Mouse (Mus musculus) embryonic facial prominence, embryonic 13.5 days (tissue): Measurements from ENCODE around the gene Slc5a2. TPM values are rescaled to one million over a fixed set of nuclear protein-coding genes. Genes with fewer than 3 reads are reported as not detected.

Experiments used
- ATAC-seq: fragments of 200-750 bp; cut with Nextera tagmentation; 2 replicates; pipeline ENCODE4 v1.8.0; 2017; ENCODE audit warnings: low read depth; ENCODE audit not compliant: insufficient number of reproducible peaks, insufficient read depth, low FRiP score, low TSS enrichment
- H3K27ac ChIP-seq: fragments of 300-500 bp; sonication (generic); 2 replicates; pipeline ENCODE4 v1.5.1; 2015; ENCODE audit warnings: moderate library complexity, mild to moderate bottlenecking, inconsistent platforms
- H3K27me3 ChIP-seq: fragments of 300-500 bp; sonication (generic); 2 replicates; pipeline ENCODE4 v1.6.1; 2015; ENCODE audit warnings: mild to moderate bottlenecking, inconsistent platforms
- H3K36me3 ChIP-seq: fragments of 300-500 bp; sonication (generic); 2 replicates; pipeline ENCODE4 v1.6.1; 2015; ENCODE audit warnings: mild to moderate bottlenecking, inconsistent platforms
- H3K4me1 ChIP-seq: fragments of 300-500 bp; sonication (generic); 2 replicates; pipeline ENCODE4 v1.6.1; 2015; ENCODE audit warnings: inconsistent platforms
- H3K4me2 ChIP-seq: fragments of 300-500 bp; sonication (generic); 2 replicates; pipeline ENCODE4 v1.6.1; 2015; ENCODE audit warnings: moderate library complexity, mild to moderate bottlenecking, inconsistent platforms
- H3K4me3 ChIP-seq: fragments of 300-500 bp; sonication (generic); 2 replicates; pipeline ENCODE4 v1.5.1; 2015; ENCODE audit warnings: mild to moderate bottlenecking, inconsistent platforms
- H3K9ac ChIP-seq: fragments of 300-500 bp; sonication (generic); 2 replicates; pipeline ENCODE4 v1.6.1; 2015; ENCODE audit warnings: mild to moderate bottlenecking, inconsistent platforms
- H3K9me3 ChIP-seq: fragments of 300-500 bp; sonication (generic); 2 replicates; pipeline ENCODE4 v1.6.1; 2016; ENCODE audit warnings: inconsistent platforms
- WGBS: fragments of 180-500 bp; shearing (Covaris S2); methylation state at CpG from one replicate; pipeline ENCODE4 v1.1.7; 2015; ENCODE audit warnings: mixed read lengths; 5-methylcytosine and 5-hydroxymethylcytosine counted together
- polyA plus RNA-seq: library from polyadenylated mRNA; unstranded; fragments of >200 nt; fragmentation: Nextera tagmentation; extraction: Ambion mirVana; gene quantifications from 2 replicates; pipeline ENCODE4 v1.2.1, GENCODE M21; 2015

Slc5a2 gene
- polyA plus RNA-seq, 1 experiment from 2014 or later, result 0.42 TPM

- H3K4me1 ChIP-seq, result no peaks in the 10 kb centered on the region
- H3K27ac ChIP-seq, result no peak overlapping the region
- no peak overlapping the region for H3K9ac ChIP-seq
- no peak for ATAC-seq
- no peaks in the 10 kb centered on the region for H3K9me3 ChIP-seq
- H3K27me3 ChIP-seq, result no peaks in the 10 kb centered on the region
- 29% methylated on average over 7 of the region's 7 CpGs for WGBS
- H3K4me3 ChIP-seq, result no peak overlapping the region
- H3K4me2 ChIP-seq, result no peak overlapping the region
- H3K36me3 ChIP-seq, result peaks cover 55% of the 10 kb centered on the region
These were observed 17.2 kb downstream of the Slc5a2 start for GRCm38 (mm10) chr7:128282532-128283244.

GRCm38 (mm10) chr7:128284047-128284446 lies 18.6 kb downstream of the Slc5a2 start:
- Histone ChIP-seq H3K36me3 (peaks cover 52% of the 10 kb centered on the region), H3K9me3 (no peaks in the 10 kb centered on the region), H3K9ac (no peak overlapping the region), H3K27me3 (no peaks in the 10 kb centered on the region), H3K4me3 (no peak overlapping the region), H3K27ac (no peak overlapping the region), H3K4me1 (0 out of 2 replicates have a peak, but pooled peaks cover 4% of the 10 kb centered on the region), H3K4me2 (no peak overlapping the region)
- ATAC-seq, result no peak
- 58% methylated on average over 5 of the region's 5 CpGs for WGBS

- WGBS, result 87% methylated on average over 8 of the region's 8 CpGs
- Histone ChIP-seq H3K36me3 (peaks cover 41% of the 10 kb centered on the region), H3K27me3 (no peaks in the 10 kb centered on the region), H3K4me3 (no peak overlapping the region), H3K4me1 (peaks cover 10% of the 10 kb centered on the region; the same call in 1 of the 2 replicates), H3K4me2 (no peak overlapping the region), H3K27ac (no peak overlapping the region), H3K9me3 (no peaks in the 10 kb centered on the region), H3K9ac (no peak overlapping the region)
- no peak for ATAC-seq
These were observed 19.6 kb downstream of the Slc5a2 start for GRCm38 (mm10) chr7:128285060-128285459.

GRCm38 (mm10) chr7:128288923-128289544 lies 23.6 kb downstream of the Slc5a2 start:
- Histone ChIP-seq H3K9ac (0 out of 2 replicates have a peak overlapping the region, but pooled peaks have one; percentile 32), H3K9me3 (no peaks in the 10 kb centered on the region), H3K4me3 (no peak overlapping the region), H3K4me2 (no peak overlapping the region), H3K27ac (no peak overlapping the region), H3K4me1 (peaks cover 10% of the 10 kb centered on the region; the same call in 1 of the 2 replicates), H3K36me3 (peaks cover 41% of the 10 kb centered on the region), H3K27me3 (no peaks in the 10 kb centered on the region)
- 31% methylated on average over 9 of the region's 9 CpGs for WGBS
- ATAC-seq, result no peak

- Histone ChIP-seq H3K27me3 (no peaks in the 10 kb centered on the region), H3K9me3 (no peaks in the 10 kb centered on the region), H3K9ac (no peak overlapping the region), H3K27ac (no peak overlapping the region), H3K4me2 (no peak overlapping the region), H3K4me1 (peaks cover 22% of the 10 kb centered on the region), H3K4me3 (no peak overlapping the region), H3K36me3 (peaks cover 15% of the 10 kb centered on the region; the same call in 1 of the 2 replicates)
- 91% methylated on average over 10 of the region's 10 CpGs for WGBS
- ATAC-seq, result no peak
These were observed 29.3 kb downstream of the Slc5a2 start for GRCm38 (mm10) chr7:128294785-128295184.

GRCm38 (mm10) chr7:128296514-128296913 lies 31.1 kb downstream of the Slc5a2 start:
- no peak for ATAC-seq
- Histone ChIP-seq H3K9ac (peak overlapping the region; percentile 96; the same call in 1 of the 2 replicates), H3K4me1 (peaks cover 22% of the 10 kb centered on the region), H3K9me3 (no peaks in the 10 kb centered on the region), H3K27me3 (no peaks in the 10 kb centered on the region), H3K4me2 (peak overlapping the region; percentile 87), H3K27ac (no peak overlapping the region), H3K4me3 (no peak overlapping the region), H3K36me3 (peaks cover 10% of the 10 kb centered on the region; the same call in 1 of the 2 replicates)
- 61% methylated on average over 3 of the region's 3 CpGs for WGBS

GRCm38 (mm10) chr7:128297291-128297616 lies 31.8 kb downstream of the Slc5a2 start:
- H3K4me1 ChIP-seq, result peaks cover 22% of the 10 kb centered on the region
- peak overlapping the region; percentile 96 for H3K9ac ChIP-seq
- peak overlapping the region; percentile 84 for H3K4me3 ChIP-seq
- H3K27me3 ChIP-seq, result no peaks in the 10 kb centered on the region
- 31% methylated on average over 10 of the region's 10 CpGs for WGBS
- ATAC-seq, result no peak
- peak overlapping the region; percentile 86 for H3K27ac ChIP-seq
- peak overlapping the region; percentile 87 for H3K4me2 ChIP-seq
- peaks cover 10% of the 10 kb centered on the region; the same call in 1 of the 2 replicates for H3K36me3 ChIP-seq
- no peaks in the 10 kb centered on the region for H3K9me3 ChIP-seq

GRCm38 (mm10) chr7:128297617-128298480 lies 32.4 kb downstream of the Slc5a2 start, which contains the start of gene BC017158:
TSS of gene BC017158 (minus strand) at chr7:128298170.
- H3K9me3 ChIP-seq, result no peaks in the 10 kb centered on the region
- peak within 1 kb of the TSS; percentile 86 for H3K27ac ChIP-seq
- H3K4me2 ChIP-seq, result peak within 1 kb of the TSS; percentile 87
- no peaks in the 10 kb centered on the region for H3K27me3 ChIP-seq
- ATAC-seq, result peak; percentile 61; the same call in 1 of the 2 replicates
- WGBS, result under 1% methylated on average over 47 of the region's 47 CpGs
- H3K36me3 ChIP-seq, result peaks cover 10% of the 10 kb centered on the region; the same call in 1 of the 2 replicates
- peak within 1 kb of the TSS; percentile 96 for H3K9ac ChIP-seq
- H3K4me3 ChIP-seq, result peak within 1 kb of the TSS; percentile 84
- peaks cover 22% of the 10 kb centered on the region for H3K4me1 ChIP-seq

GRCm38 (mm10) chr7:128298481-128299342 lies 33.3 kb downstream of the Slc5a2 start:
- peak overlapping the region; percentile 84 for H3K4me3 ChIP-seq
- peaks cover 26% of the 10 kb centered on the region for H3K4me1 ChIP-seq
- WGBS, result 61% methylated on average over 8 of the region's 8 CpGs
- H3K27ac ChIP-seq, result peak overlapping the region; percentile 86; the same call in 1 of the 2 replicates
- peak overlapping the region; percentile 96; the same call in 1 of the 2 replicates for H3K9ac ChIP-seq
- no peak for ATAC-seq
- no peaks in the 10 kb centered on the region for H3K9me3 ChIP-seq
- peaks cover 9% of the 10 kb centered on the region; the same call in 1 of the 2 replicates for H3K36me3 ChIP-seq
- peak overlapping the region; percentile 87 for H3K4me2 ChIP-seq
- H3K27me3 ChIP-seq, result no peaks in the 10 kb centered on the region

- no peak for ATAC-seq
- no peaks in the 10 kb centered on the region for H3K9me3 ChIP-seq
These were observed 35.5 kb downstream of the Slc5a2 start for GRCm38 (mm10) chr7:128300952-128301351.

More at GRCm38 (mm10) chr7:128300952-128301351, 35.5 kb downstream of the Slc5a2 start:
- Histone ChIP-seq H3K4me2 (no peak overlapping the region), H3K4me3 (no peak overlapping the region), H3K36me3 (no peaks in the 10 kb centered on the region), H3K27ac (no peak overlapping the region), H3K27me3 (no peaks in the 10 kb centered on the region), H3K9ac (no peak overlapping the region), H3K4me1 (peaks cover 38% of the 10 kb centered on the region)
- 53% methylated on average over 3 of the region's 3 CpGs for WGBS
